Mouse (Mus musculus) granulocyte monocyte progenitor cell, adult 5-6 weeks (primary cell): ENCODE data around the gene Hdac1. TPM values are rescaled to one million over a fixed set of nuclear protein-coding genes. Genes with fewer than 3 reads are reported as not detected.

ENCODE experiments used
- ATAC-seq: replicated peaks from 2 replicates; pipeline ENCODE4 v1.8.0; 2016; ENCODE audit warnings: mild to moderate bottlenecking, moderate TSS enrichment, inconsistent platforms; ENCODE audit not compliant: poor library complexity, severe bottlenecking
- total RNA-seq, 2 experiments: library from RNA; stranded (forward) in 1 of 2; stranded (reverse) in 1 of 2; fragments of 200-712, 200-1000 nt in 1 of 2; fragments of >200 nt in 1 of 2; fragmentation: Nextera tagmentation in 1 of 2; gene quantifications; 2 replicates each; pipeline ENCODE4 v1.2.3; 2014 to 2017

The Hdac1 gene
- total RNA-seq, 2 experiments from 2014 or later = 74.9 to 109 TPM

DNA sequence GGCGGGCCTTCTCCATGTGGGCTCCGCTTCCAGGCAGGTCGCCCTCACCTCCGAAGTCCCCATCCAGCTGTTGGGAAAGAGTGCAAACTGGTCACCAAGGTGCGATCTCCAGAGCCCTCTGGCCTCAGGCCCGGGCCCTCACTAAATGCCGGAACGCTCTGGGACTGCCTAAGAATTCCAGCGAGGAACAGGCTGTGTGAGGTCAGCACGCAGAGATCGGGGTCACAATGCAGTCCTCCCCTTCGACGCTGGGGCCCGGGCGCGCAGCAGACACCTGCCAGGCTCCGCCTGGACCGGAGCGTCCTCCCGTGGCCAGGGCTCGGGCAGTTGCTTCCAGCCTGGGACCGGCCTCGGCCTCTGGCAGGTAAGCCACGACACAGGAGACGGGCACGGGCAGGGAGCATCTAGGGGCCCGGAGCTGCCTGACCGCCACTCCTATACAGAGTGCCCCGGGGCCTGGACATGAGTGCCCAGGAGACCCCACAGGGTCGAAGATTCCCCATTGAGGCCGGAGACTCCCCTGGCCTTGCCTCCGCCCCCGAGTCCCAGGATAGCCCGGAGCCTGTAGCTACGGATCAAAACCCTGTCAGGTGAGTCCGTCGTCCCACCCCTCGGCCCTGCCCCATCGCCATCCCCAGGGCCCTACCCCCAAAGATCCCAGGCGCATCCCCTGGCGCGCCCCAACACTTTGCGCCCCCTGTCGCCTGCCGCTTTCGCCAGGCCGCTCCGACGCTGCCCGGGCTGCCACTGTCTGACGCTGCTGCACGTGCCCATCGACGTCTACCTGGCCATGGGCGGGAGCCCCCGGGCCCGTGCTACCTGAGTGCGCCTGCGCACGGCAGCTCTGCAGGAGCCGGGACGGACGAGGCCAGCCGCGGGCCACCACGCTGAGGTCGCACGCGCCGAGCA is 51.3 kb downstream of the Hdac1 start, which contains the start of the genes Tssk3 and Fam229a:
TSS of gene Tssk3 (minus strand) at position 51 of the 909 bp plus-strand sequence.
TSS of gene Fam229a (plus strand) at position 219 of the 909 bp plus-strand sequence.
- ATAC-seq = 0 out of 2 replicates have a peak, but pooled peaks have one; percentile 11

DNA sequence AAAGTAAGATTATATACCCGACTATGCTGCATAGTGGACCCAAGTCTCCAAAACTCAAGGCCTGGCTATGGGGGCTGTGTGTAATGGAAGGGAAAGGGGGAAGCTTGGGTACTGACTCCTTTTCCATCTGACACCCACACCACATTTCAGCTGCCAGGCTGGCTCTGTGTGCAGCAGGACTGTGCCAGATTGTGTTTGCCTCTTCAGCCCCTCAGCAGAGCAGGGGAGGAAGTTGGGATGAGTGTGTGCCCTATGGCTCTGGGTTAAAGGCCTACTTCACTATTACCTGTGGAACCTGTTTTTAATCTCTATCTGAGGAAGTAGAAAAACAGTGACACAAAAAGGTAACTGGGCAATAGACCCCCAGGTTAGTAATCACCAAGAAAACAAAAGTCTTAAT is 61.4 kb downstream of the Hdac1 start:
- ATAC-seq = no peak

DNA sequence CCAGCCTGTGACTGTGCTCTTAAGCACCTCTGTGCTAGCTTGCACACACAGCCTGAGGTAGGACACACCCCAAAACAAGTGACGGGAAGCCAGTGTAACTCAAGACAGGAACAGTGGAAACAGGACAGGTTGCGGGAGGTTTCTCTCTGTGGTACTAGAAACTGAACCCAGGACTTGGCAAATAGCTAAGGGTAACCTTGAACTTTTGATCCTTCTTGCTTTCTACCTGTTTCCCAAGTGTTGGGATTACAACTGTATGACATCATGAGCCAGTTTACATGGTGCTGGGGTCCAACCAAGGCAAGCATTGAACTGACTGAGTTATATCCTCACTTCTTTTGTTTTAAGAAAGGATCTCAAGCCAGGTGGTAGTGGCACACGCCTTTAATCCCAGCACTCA is 62.6 kb downstream of the Hdac1 start:
- no peak for ATAC-seq

- no peak for ATAC-seq
These were observed 66.5 kb downstream of the Hdac1 start for GRCm38 (mm10) chr4:129476047-129476446.

Other genes starting within 250 kb of the Hdac1 start
- 160 and 220 TPM in 2 replicates for gene Rbbp4, start 207.3 kb downstream of the Hdac1 start, total RNA-seq (2014; fragmentation: Nextera tagmentation)
- gene Rbbp4, start 207.3 kb downstream of the Hdac1 start, total RNA-seq (2017) = 133 and 136 TPM in 2 replicates
- 87.7 and 90.3 TPM in 2 replicates for gene Zbtb8os, start 207.0 kb downstream of the Hdac1 start, total RNA-seq (2014; fragmentation: Nextera tagmentation)
- 67.3 and 124 TPM in 2 replicates for gene Zbtb8os, start 207.0 kb downstream of the Hdac1 start, total RNA-seq (2017)
- gene Zbtb8a, start 164.6 kb downstream of the Hdac1 start, total RNA-seq (2014; fragmentation: Nextera tagmentation) = 0.30 and 5.4 TPM in 2 replicates
- gene Zbtb8a, start 164.6 kb downstream of the Hdac1 start, total RNA-seq (2017) = 6.9 and 7.6 TPM in 2 replicates
- gene Zbtb8b, start 101.9 kb downstream of the Hdac1 start, total RNA-seq (2014; fragmentation: Nextera tagmentation) = not detected in 2 replicates
- gene Zbtb8b, start 101.9 kb downstream of the Hdac1 start, total RNA-seq (2017) = not detected in 2 replicates
- 14.7 and 32.8 TPM in 2 replicates for gene Bsdc1, start 81.1 kb downstream of the Hdac1 start, total RNA-seq (2014; fragmentation: Nextera tagmentation)
- 17.9 and 23.1 TPM in 2 replicates for gene Bsdc1, start 81.1 kb downstream of the Hdac1 start, total RNA-seq (2017)
- gene Tssk3, start 51.7 kb downstream of the Hdac1 start, total RNA-seq (2014; fragmentation: Nextera tagmentation) = not detected in 2 replicates
- not detected in 2 replicates for gene Tssk3, start 51.7 kb downstream of the Hdac1 start, total RNA-seq (2017)
- gene Fam229a, start 51.5 kb downstream of the Hdac1 start, total RNA-seq (2014; fragmentation: Nextera tagmentation) = not detected in 2 replicates
- not detected in 2 replicates for gene Fam229a, start 51.5 kb downstream of the Hdac1 start, total RNA-seq (2017)
- gene Marcksl1, start 29.1 kb downstream of the Hdac1 start, total RNA-seq (2014; fragmentation: Nextera tagmentation) = 27.6 and 45.5 TPM in 2 replicates
- 28.4 and 29.9 TPM in 2 replicates for gene Marcksl1, start 29.1 kb downstream of the Hdac1 start, total RNA-seq (2017)
- 0.15 and 5.8 TPM in 2 replicates for gene Lck, start 30.9 kb upstream of the Hdac1 start, total RNA-seq (2014; fragmentation: Nextera tagmentation)
- 2.5 and 4.8 TPM in 2 replicates for gene Lck, start 30.9 kb upstream of the Hdac1 start, total RNA-seq (2017)
- gene Fam167b, start 35.8 kb upstream of the Hdac1 start, total RNA-seq (2014; fragmentation: Nextera tagmentation) = not detected in 2 replicates
- gene Fam167b, start 35.8 kb upstream of the Hdac1 start, total RNA-seq (2017) = not detected in 2 replicates
- 335 and 353 TPM in 2 replicates for gene Eif3i, start 57.9 kb upstream of the Hdac1 start, total RNA-seq (2014; fragmentation: Nextera tagmentation)
- 257 and 296 TPM in 2 replicates for gene Eif3i, start 57.9 kb upstream of the Hdac1 start, total RNA-seq (2017)
- gene Tmem234, start 58.0 kb upstream of the Hdac1 start, total RNA-seq (2014; fragmentation: Nextera tagmentation) = 68.9 and 102 TPM in 2 replicates
- gene Tmem234, start 58.0 kb upstream of the Hdac1 start, total RNA-seq (2017) = 73.9 and 74.9 TPM in 2 replicates
- gene Dcdc2b, start 71.5 kb upstream of the Hdac1 start, total RNA-seq (2014; fragmentation: Nextera tagmentation) = 1.1 and 4.0 TPM in 2 replicates
- not detected in 2 replicates for gene Dcdc2b, start 71.5 kb upstream of the Hdac1 start, total RNA-seq (2017)
- gene Iqcc, start 76.4 kb upstream of the Hdac1 start, total RNA-seq (2014; fragmentation: Nextera tagmentation) = 22.0 and 26.0 TPM in 2 replicates
- gene Iqcc, start 76.4 kb upstream of the Hdac1 start, total RNA-seq (2017) = 15.0 and 15.7 TPM in 2 replicates
- 44.7 and 57.5 TPM in 2 replicates for gene Ccdc28b, start 81.2 kb upstream of the Hdac1 start, total RNA-seq (2014; fragmentation: Nextera tagmentation)
- 53.4 and 65.8 TPM in 2 replicates for gene Ccdc28b, start 81.2 kb upstream of the Hdac1 start, total RNA-seq (2017)
- gene Txlna, start 98.4 kb upstream of the Hdac1 start, total RNA-seq (2014; fragmentation: Nextera tagmentation) = 40.9 and 50.2 TPM in 2 replicates
- 106 and 107 TPM in 2 replicates for gene Txlna, start 98.4 kb upstream of the Hdac1 start, total RNA-seq (2017)
- gene Kpna6, start 130.1 kb upstream of the Hdac1 start, total RNA-seq (2014; fragmentation: Nextera tagmentation) = 41.0 and 61.4 TPM in 2 replicates
- gene Kpna6, start 130.1 kb upstream of the Hdac1 start, total RNA-seq (2017) = 20.4 and 26.4 TPM in 2 replicates
- 15.8 and 44.1 TPM in 2 replicates for gene Tmem39b, start 154.1 kb upstream of the Hdac1 start, total RNA-seq (2014; fragmentation: Nextera tagmentation)
- gene Tmem39b, start 154.1 kb upstream of the Hdac1 start, total RNA-seq (2017) = 6.2 and 12.2 TPM in 2 replicates
- gene Khdrbs1, start 199.6 kb upstream of the Hdac1 start, total RNA-seq (2014; fragmentation: Nextera tagmentation) = 98.7 and 104 TPM in 2 replicates
- 82.8 and 84.2 TPM in 2 replicates for gene Khdrbs1, start 199.6 kb upstream of the Hdac1 start, total RNA-seq (2017)